Comparison of ENCODE assay signal across 23 mouse cellular contexts in genomic region chr8:66317824-66318223, GRCm38 (mm10).
DNase-seq lines count a peak whose midpoint lies in the region; ATAC-seq and TF ChIP-seq lines count a peak whose summit lies in the region.
"Had no signal": no experiment of that assay in that cellular context is flagged by ENCODE, and none has a peak within 500 bp of the region (broad histone marks: within the 10 kb centered on the region; RNA-seq: fewer than 3 reads in every experiment).

No protein-coding gene starts in this region.

- TF ChIP-seq RAD21 in MEL (IDR thresholded peaks at IDR 0.05; ENCODE audit: low read depth, low read length), result no peak

- TF ChIP-seq CTCF in G1E (IDR thresholded peaks at IDR 0.05; ENCODE audit: low read depth, low read length) (no peak), MEL (IDR thresholded peaks at IDR 0.05 in 2 of 3, conservative IDR thresholded peaks at IDR 0.05 in 1 of 3; ENCODE audit: control insufficient read depth in 1 of 3, insufficient read depth in 1 of 3, low read depth in 2 of 3, low read length in 3 of 3, poor library complexity in 1 of 3, severe bottlenecking in 1 of 3) (no peak)
- no peak for TF ChIP-seq CTCF in liver, postnatal 0 days (IDR thresholded peaks at IDR 0.05; ENCODE audit: low read depth)

- H3K27me3 ChIP-seq in G1E (ENCODE audit: insufficient read depth, low read length) (no peaks in the 10 kb centered on the region), MEL (ENCODE audit: control insufficient read depth in 1 of 2, insufficient read depth in 2 of 2, low read length in 2 of 2) (no peaks in the 10 kb centered on the region)
- H3K27me3 ChIP-seq in liver, postnatal 0 days (ENCODE audit: insufficient read depth, low read length), result no peaks in the 10 kb centered on the region
- H3K27me3 ChIP-seq: CH12.LX had no signal

- H3K4me3 ChIP-seq in G1E (ENCODE audit: low read depth, low read length) (no peak overlapping the region), MEL (ENCODE audit: control insufficient read depth in 1 of 2, insufficient read depth in 1 of 2, low read depth in 2 of 2, low read length in 2 of 2) (no peak overlapping the region)
- H3K4me3 ChIP-seq in liver, postnatal 0 days (ENCODE audit: low read depth, low read length), result no peak overlapping the region

- H3K36me3 ChIP-seq in G1E (replicated peaks) (no peaks in the 10 kb centered on the region), MEL (ENCODE audit: control insufficient read depth in 1 of 2, insufficient read depth in 2 of 2, low read length in 2 of 2) (no peaks in the 10 kb centered on the region)
- H3K36me3 ChIP-seq in liver, postnatal 0 days (replicated peaks; ENCODE audit: insufficient read depth, low read length), result no peaks in the 10 kb centered on the region

- DNase-seq in G1E (ENCODE audit: low spot score), result no peak
- peak; percentile 41 for DNase-seq in MEL (ENCODE audit: low read depth, low spot score)
- DNase-seq in MEL-GATA-1-ER (ENCODE audit: extremely low read depth, low read depth), result peak; percentile 13
- DNase-seq in ovary, postnatal 36 days (ENCODE audit: low spot score), result no peak
- DNase-seq in cerebellum, postnatal 10 days, result no peak
- DNase-seq in liver, postnatal 0 days, result no peak
- DNase-seq: adrenal gland, adult 2 months; adrenal gland, adult 8-10 months; adrenal gland, postnatal 10 days; adrenal gland, postnatal 14 days; adrenal gland, postnatal 25 days; adrenal gland, postnatal 36 days; B cell, adult 2 months; cerebellum, adult 11 months; cerebellum, adult 11-12 months; cerebellum, adult 18-20 months; cerebellum, adult 2 months; cerebellum, adult 8-10 months; cerebellum, adult 9-10 months had no signal

- H3K27ac ChIP-seq in MEL (ENCODE audit: control insufficient read depth, low read depth, low read length), result no peak overlapping the region
- no peak overlapping the region for H3K27ac ChIP-seq in liver, postnatal 0 days (ENCODE audit: low read depth)

- WGBS in liver, postnatal 0 days (ENCODE audit: insufficient replicate concordance), result 84% methylated on average over 7 of the region's 7 CpGs

- H3K4me2 ChIP-seq in liver, postnatal 0 days (ENCODE audit: low read depth, low read length), result no peak overlapping the region

- peak; percentile 22; the same call in 1 of the 2 replicates for ATAC-seq in G1E (ENCODE audit: extremely low read depth, insufficient number of reproducible peaks, low FRiP score, poor library complexity, severe bottlenecking)
- ATAC-seq in liver, postnatal 0 days, result no peak
- ATAC-seq: activated CD4-positive, CD25-positive, alpha-beta regulatory T cell, adult 4 months; CD4-positive, CD25-positive, alpha-beta regulatory T cell, adult 4 months; Patski had no signal

- no peak overlapping the region for H3K9ac ChIP-seq in MEL (ENCODE audit: control insufficient read depth, low read depth, low read length, poor library complexity, severe bottlenecking)
- H3K9ac ChIP-seq in liver, postnatal 0 days (replicated peaks), result no peak overlapping the region

- TF ChIP-seq POLR2A in MEL (IDR thresholded peaks at IDR 0.05; ENCODE audit: control insufficient read depth in 1 of 2, insufficient read depth in 1 of 2, low read depth in 1 of 2, low read length in 2 of 2, poor library complexity in 1 of 2), result no peak

- H3K4me1 ChIP-seq in G1E (ENCODE audit: insufficient read depth, low read depth, low read length) (no peaks in the 10 kb centered on the region), MEL (ENCODE audit: control insufficient read depth in 1 of 2, insufficient read depth in 2 of 2, low read length in 2 of 2) (no peaks in the 10 kb centered on the region)
- H3K4me1 ChIP-seq in liver, postnatal 0 days (ENCODE audit: insufficient read depth), result no peaks in the 10 kb centered on the region

- H3K9me3 ChIP-seq in G1E (replicated peaks), result no peaks in the 10 kb centered on the region
- no peaks in the 10 kb centered on the region for H3K9me3 ChIP-seq in MEL (replicated peaks; ENCODE audit: insufficient read depth, low read length)
- no peaks in the 10 kb centered on the region for H3K9me3 ChIP-seq in liver, postnatal 0 days (ENCODE audit: low read length)

- no peaks in the 10 kb centered on the region for H3K79me2 ChIP-seq in MEL (ENCODE audit: control insufficient read depth, insufficient read depth, low read length, poor library complexity)

- peak; percentile 50 to 62; a peak in 3 of 4 replicates for TF ChIP-seq EP300 in MEL (IDR thresholded peaks at IDR 0.05; ENCODE audit: low read depth in 1 of 2, low read length in 2 of 2)
- no peak for TF ChIP-seq EP300 in liver, postnatal 0 days (IDR thresholded peaks at IDR 0.05; ENCODE audit: low read depth)

TF ChIP-seq in MEL, 35 proteins besides CTCF, POLR2A, EP300 and RAD21:
- TF ChIP-seq TAL1 (IDR thresholded peaks at IDR 0.05; ENCODE audit: low read length) (no peak), E2F4 (IDR thresholded peaks at IDR 0.05; ENCODE audit: borderline replicate concordance, low read depth, low read length) (no peak), CHD1 (IDR thresholded peaks at IDR 0.05; ENCODE audit: low read depth, low read length) (no peak), GATA1 (IDR thresholded peaks at IDR 0.05; ENCODE audit: low read depth, low read length) (peak; percentile 48), ZKSCAN1 (IDR thresholded peaks at IDR 0.05; ENCODE audit: low read depth, low read length) (no peak), CHD2 (IDR thresholded peaks at IDR 0.05; ENCODE audit: low read length) (no peak), POLR2AphosphoS2 (IDR thresholded peaks at IDR 0.05; ENCODE audit: low read length) (no peak), TCF12 (IDR thresholded peaks at IDR 0.05; ENCODE audit: low read depth, low read length) (peak; percentile 39; the same call in 1 of the 2 replicates), ZMIZ1 (IDR thresholded peaks at IDR 0.05; ENCODE audit: low read depth, low read length) (no peak), RCOR1 (IDR thresholded peaks at IDR 0.05; ENCODE audit: low read depth, low read length) (peak; percentile 87), KAT2A (conservative IDR thresholded peaks at IDR 0.05; ENCODE audit: low read depth, low read length) (no peak)
TF ChIP-seq in MEL: peak in this region for 3.

Comparison
In these comparisons a context has a peak if more than half of its experiments do, and no peak if none do; other contexts are left out.
1. DNase-seq: peak in MEL (single experiment) and MEL-GATA-1-ER (single experiment); none in G1E (single experiment), ovary, postnatal 36 days (single experiment), cerebellum, postnatal 10 days (0 of 2) and liver, postnatal 0 days (single experiment).